Mouse (Mus musculus) hindbrain, embryonic 10.5 days (tissue): ENCODE results near the gene Mtor. TPM values are rescaled to one million over a fixed set of nuclear protein-coding genes. Genes with fewer than 3 reads are reported as not detected.

Experiments used
- DNase-seq: peaks from one replicate; pipeline ENCODE4 v3.0.0-alpha.2; 2017; ENCODE audit warnings: low spot score
- H3K27ac ChIP-seq: fragments of 300-500 bp; sonication (generic); 2 replicates; pipeline ENCODE4 v1.5.1; 2016; ENCODE audit warnings: mild to moderate bottlenecking, moderate library complexity
- H3K27me3 ChIP-seq: fragments of 300-500 bp; sonication (generic); 2 replicates; pipeline ENCODE4 v1.6.1; 2016; ENCODE audit warnings: mild to moderate bottlenecking; ENCODE audit not compliant: poor library complexity, insufficient read depth, severe bottlenecking
- H3K36me3 ChIP-seq: fragments of 300-500 bp; sonication (generic); 2 replicates; pipeline ENCODE4 v1.6.1; 2016; ENCODE audit warnings: mild to moderate bottlenecking, moderate library complexity
- H3K4me1 ChIP-seq: fragments of 300-500 bp; sonication (generic); replicated peaks from 2 replicates; pipeline ENCODE4 v1.6.1; 2016; ENCODE audit warnings: mild to moderate bottlenecking
- H3K4me3 ChIP-seq: fragments of 300-500 bp; sonication (generic); 2 replicates; pipeline ENCODE4 v1.5.1; 2016; ENCODE audit warnings: mild to moderate bottlenecking, moderate library complexity
- H3K9me3 ChIP-seq: fragments of 300-500 bp; sonication (generic); 2 replicates; pipeline ENCODE4 v1.6.1; 2016; ENCODE audit warnings: mild to moderate bottlenecking, moderate library complexity
- WGBS: fragments of 180-500 bp; shearing (Covaris S2); methylation state at CpG from one replicate; pipeline ENCODE4 v1.1.7; 2016; 5-methylcytosine and 5-hydroxymethylcytosine counted together
- polyA plus RNA-seq: library from polyadenylated mRNA; unstranded; fragments of >200 nt; fragmentation: Nextera tagmentation; extraction: Ambion mirVana; gene quantifications from 2 replicates; pipeline ENCODE4 v1.2.1, GENCODE M21; 2016

Mtor gene
- polyA plus RNA-seq, 1 experiment from 2014 or later = 25.3 TPM

- Histone ChIP-seq H3K27me3 (no peaks in the 10 kb centered on the region), H3K9me3 (no peaks in the 10 kb centered on the region), H3K4me3 (no peak overlapping the region), H3K27ac (no peak overlapping the region), H3K36me3 (peaks cover 96% of the 10 kb centered on the region), H3K4me1 (no peaks in the 10 kb centered on the region)
- DNase-seq = no peak
- 93% methylated on average over 6 of the region's 6 CpGs for WGBS
Observed at GRCm38 (mm10) chr4:148530778-148531177, 82.4 kb downstream of the Mtor start.

GRCm38 (mm10) chr4:148531341-148531740 lies 82.9 kb downstream of the Mtor start:
- H3K27ac ChIP-seq = no peak overlapping the region
- WGBS = 67% methylated on average over 4 of the region's 4 CpGs
- DNase-seq = no peak
- no peaks in the 10 kb centered on the region for H3K9me3 ChIP-seq
- no peaks in the 10 kb centered on the region for H3K4me1 ChIP-seq
- no peak overlapping the region for H3K4me3 ChIP-seq
- peaks cover 96% of the 10 kb centered on the region for H3K36me3 ChIP-seq
- H3K27me3 ChIP-seq = no peaks in the 10 kb centered on the region

GRCm38 (mm10) chr4:148532516-148532915 lies 84.1 kb downstream of the Mtor start:
- WGBS = 95% methylated on average over 3 of the region's 3 CpGs
- no peaks in the 10 kb centered on the region for H3K4me1 ChIP-seq
- no peak overlapping the region for H3K4me3 ChIP-seq
- H3K36me3 ChIP-seq = peaks cover 96% of the 10 kb centered on the region
- H3K27me3 ChIP-seq = no peaks in the 10 kb centered on the region
- DNase-seq = no peak
- H3K9me3 ChIP-seq = no peaks in the 10 kb centered on the region
- H3K27ac ChIP-seq = no peak overlapping the region

- 92% methylated on average over 12 of the region's 12 CpGs for WGBS
- no peak for DNase-seq
- no peaks in the 10 kb centered on the region for H3K27me3 ChIP-seq
Observed at GRCm38 (mm10) chr4:148533613-148534328, 85.4 kb downstream of the Mtor start.

GRCm38 (mm10) chr4:148535876-148536275 lies 87.5 kb downstream of the Mtor start:
- Histone ChIP-seq H3K4me3 (no peak overlapping the region), H3K36me3 (peaks cover 100% of the 10 kb centered on the region), H3K4me1 (no peaks in the 10 kb centered on the region), H3K27me3 (no peaks in the 10 kb centered on the region), H3K27ac (no peak overlapping the region), H3K9me3 (no peaks in the 10 kb centered on the region)
- 97% methylated on average over 3 of the region's 3 CpGs for WGBS
- no peak for DNase-seq

More at GRCm38 (mm10) chr4:148533613-148534328, 85.4 kb downstream of the Mtor start:
- no peak overlapping the region for H3K4me3 ChIP-seq
- no peaks in the 10 kb centered on the region for H3K4me1 ChIP-seq
- no peak overlapping the region for H3K27ac ChIP-seq
- H3K36me3 ChIP-seq = peaks cover 98% of the 10 kb centered on the region
- H3K9me3 ChIP-seq = no peaks in the 10 kb centered on the region

GRCm38 (mm10) chr4:148549106-148549505 lies 100.7 kb downstream of the Mtor start:
- peaks cover 99% of the 10 kb centered on the region for H3K36me3 ChIP-seq

GRCm38 (mm10) chr4:148557766-148558165 lies 109.4 kb downstream of the Mtor start:
- Histone ChIP-seq H3K27ac (peak overlapping the region; percentile 99), H3K4me3 (peak overlapping the region; percentile 86), H3K27me3 (no peaks in the 10 kb centered on the region), H3K36me3 (peaks cover 83% of the 10 kb centered on the region), H3K4me1 (peaks cover 12% of the 10 kb centered on the region), H3K9me3 (no peaks in the 10 kb centered on the region)
- no peak for DNase-seq
- WGBS = 31% methylated on average over 6 of the region's 6 CpGs

More at GRCm38 (mm10) chr4:148549106-148549505, 100.7 kb downstream of the Mtor start:
- WGBS = 91% methylated on average over 4 of the region's 4 CpGs
- H3K9me3 ChIP-seq = no peaks in the 10 kb centered on the region
- H3K27ac ChIP-seq = no peak overlapping the region
- H3K27me3 ChIP-seq = no peaks in the 10 kb centered on the region
- DNase-seq = no peak
- no peak overlapping the region for H3K4me3 ChIP-seq
- H3K4me1 ChIP-seq = no peaks in the 10 kb centered on the region

GRCm38 (mm10) chr4:148558297-148559000 lies 110.0 kb downstream of the Mtor start, which contains the start of gene Exosc10:
Gene Exosc10 (plus strand): TSS chr4:148558429.
- Histone ChIP-seq H3K27me3 (no peaks in the 10 kb centered on the region), H3K36me3 (peaks cover 83% of the 10 kb centered on the region)
- WGBS = under 1% methylated on average over 63 of the region's 63 CpGs

GRCm38 (mm10) chr4:148562676-148563075 lies 114.3 kb downstream of the Mtor start:
- no peak overlapping the region for H3K4me3 ChIP-seq
- H3K36me3 ChIP-seq = peaks cover 85% of the 10 kb centered on the region
- peaks cover 12% of the 10 kb centered on the region for H3K4me1 ChIP-seq
- no peak for DNase-seq
- H3K9me3 ChIP-seq = no peaks in the 10 kb centered on the region
- 94% methylated on average over 17 of the region's 17 CpGs for WGBS
- no peaks in the 10 kb centered on the region for H3K27me3 ChIP-seq
- H3K27ac ChIP-seq = no peak overlapping the region

More at GRCm38 (mm10) chr4:148558297-148559000, 110.0 kb downstream of the Mtor start, which contains the start of gene Exosc10:
- peak within 1 kb of the TSS; percentile 99 for H3K27ac ChIP-seq
- H3K4me1 ChIP-seq = peaks cover 12% of the 10 kb centered on the region
- DNase-seq = peak; percentile 91
- peak within 1 kb of the TSS; percentile 86 for H3K4me3 ChIP-seq
- no peaks in the 10 kb centered on the region for H3K9me3 ChIP-seq

GRCm38 (mm10) chr4:148563595-148563994 lies 115.2 kb downstream of the Mtor start:
- no peak overlapping the region for H3K4me3 ChIP-seq
- 96% methylated on average over 12 of the region's 12 CpGs for WGBS
- peaks cover 93% of the 10 kb centered on the region for H3K36me3 ChIP-seq
- no peaks in the 10 kb centered on the region for H3K9me3 ChIP-seq
- H3K27me3 ChIP-seq = no peaks in the 10 kb centered on the region
- H3K4me1 ChIP-seq = peaks cover 10% of the 10 kb centered on the region
- no peak overlapping the region for H3K27ac ChIP-seq
- no peak for DNase-seq

- WGBS = 93% methylated on average over 10 of the region's 10 CpGs
- Histone ChIP-seq H3K27me3 (no peaks in the 10 kb centered on the region), H3K36me3 (peaks cover 100% of the 10 kb centered on the region), H3K27ac (no peak overlapping the region), H3K9me3 (no peaks in the 10 kb centered on the region), H3K4me3 (no peak overlapping the region), H3K4me1 (no peaks in the 10 kb centered on the region)
- no peak for DNase-seq
Observed at GRCm38 (mm10) chr4:148570138-148570537, 121.7 kb downstream of the Mtor start.

GRCm38 (mm10) chr4:148570693-148571295 lies 122.4 kb downstream of the Mtor start:
- Histone ChIP-seq H3K9me3 (no peaks in the 10 kb centered on the region), H3K36me3 (peaks cover 100% of the 10 kb centered on the region), H3K4me1 (no peaks in the 10 kb centered on the region), H3K27ac (no peak overlapping the region), H3K4me3 (no peak overlapping the region), H3K27me3 (no peaks in the 10 kb centered on the region)
- no peak for DNase-seq
- WGBS = 96% methylated on average over 9 of the region's 9 CpGs

GRCm38 (mm10) chr4:148573222-148573621 lies 124.8 kb downstream of the Mtor start:
- DNase-seq = no peak
- Histone ChIP-seq H3K36me3 (peaks cover 100% of the 10 kb centered on the region), H3K4me3 (no peak overlapping the region), H3K27ac (no peak overlapping the region), H3K9me3 (no peaks in the 10 kb centered on the region), H3K4me1 (no peaks in the 10 kb centered on the region), H3K27me3 (no peaks in the 10 kb centered on the region)
- WGBS = 90% methylated on average over 7 of the region's 7 CpGs
